Mouse (Mus musculus) thymus, adult 2 months (tissue): ENCODE results near the gene Ssh2.

Experiments
- CTCF ChIP-seq: fragments of 200-500 bp; IDR thresholded peaks from 2 replicates; pipeline ENCODE4 v1.5.1; 2012; ENCODE audit warnings: mild to moderate bottlenecking, control low read depth, low read length, moderate library complexity, borderline replicate concordance; ENCODE audit not compliant: control insufficient read depth, poor library complexity, insufficient read depth; ENCODE audit errors: extremely low read depth
- POLR2A ChIP-seq: fragments of 200-500 bp; IDR thresholded peaks from 2 replicates; pipeline ENCODE4 v1.6.1; 2012; ENCODE audit warnings: mild to moderate bottlenecking, low read length, control low read depth, moderate library complexity; ENCODE audit not compliant: control insufficient read depth, poor library complexity, insufficient read depth; ENCODE audit errors: extremely low read depth

DNA sequence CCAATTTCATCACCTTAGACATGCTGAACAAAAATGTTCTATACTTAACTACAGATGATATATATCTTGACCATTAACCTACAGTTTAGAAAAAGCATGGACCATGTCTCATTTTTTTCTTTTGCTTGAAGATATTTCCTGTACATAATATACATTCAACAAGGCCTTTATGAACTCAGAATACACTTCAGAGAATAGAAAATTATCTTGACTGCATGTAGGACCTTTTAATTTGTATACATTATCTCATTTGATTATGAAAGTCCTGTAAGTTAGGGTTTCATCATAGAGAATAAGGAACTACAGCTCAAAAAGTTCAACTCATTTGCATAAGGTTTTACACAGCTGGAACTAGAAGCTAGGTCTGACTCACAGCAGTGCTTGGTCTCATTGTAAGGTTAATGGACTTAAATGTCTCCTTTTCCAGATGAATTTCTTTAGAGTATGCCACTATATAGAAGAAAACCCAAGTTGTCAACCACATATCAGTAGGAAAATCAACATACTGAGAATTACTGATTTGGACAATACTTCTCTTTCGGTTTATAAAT is 1.9 kb upstream of the Ssh2 start:
- no peak for TF ChIP-seq CTCF
- no peak for TF ChIP-seq POLR2A
